Mouse (Mus musculus) liver, embryonic 15.5 days (tissue): ENCODE data around the gene Gm49378. TPM values are rescaled to one million over a fixed set of nuclear protein-coding genes. Genes with fewer than 3 reads are reported as not detected.
A peak's percentile ranks its signal among the peaks of the same experiment; 100 is the strongest.

Experiments used
- ATAC-seq: fragments of 200-750 bp; cut with Nextera tagmentation; 2 replicates; pipeline ENCODE4 v1.8.0; 2017; ENCODE audit warnings: moderate number of reproducible peaks, mild to moderate bottlenecking, moderate library complexity; ENCODE audit not compliant: insufficient read depth
- H3K27ac ChIP-seq: fragments of 300-500 bp; sonication (generic); replicated peaks from 2 replicates; pipeline ENCODE4 v1.5.1; 2015; ENCODE audit warnings: mild to moderate bottlenecking, inconsistent platforms
- H3K27me3 ChIP-seq: fragments of 300-500 bp; sonication (generic); 2 replicates; pipeline ENCODE4 v1.6.1; 2015; ENCODE audit warnings: mild to moderate bottlenecking, inconsistent platforms
- H3K36me3 ChIP-seq: fragments of 300-500 bp; sonication (generic); replicated peaks from 2 replicates; pipeline ENCODE4 v1.6.1; 2015; ENCODE audit warnings: moderate library complexity, mild to moderate bottlenecking, inconsistent platforms
- H3K4me1 ChIP-seq: fragments of 300-500 bp; sonication (generic); replicated peaks from 2 replicates; pipeline ENCODE4 v1.6.1; 2015; ENCODE audit warnings: inconsistent platforms
- H3K4me2 ChIP-seq: fragments of 300-500 bp; sonication (generic); 2 replicates; pipeline ENCODE4 v1.6.1; 2015; ENCODE audit warnings: moderate library complexity, mild to moderate bottlenecking, inconsistent platforms
- H3K4me3 ChIP-seq: fragments of 300-500 bp; sonication (generic); replicated peaks from 2 replicates; pipeline ENCODE4 v1.5.1; 2015; ENCODE audit warnings: mild to moderate bottlenecking, inconsistent platforms
- H3K9ac ChIP-seq: fragments of 300-500 bp; sonication (generic); 2 replicates; pipeline ENCODE4 v1.6.1; 2015; ENCODE audit warnings: moderate library complexity, mild to moderate bottlenecking, inconsistent platforms
- H3K9me3 ChIP-seq: fragments of 300-500 bp; sonication (generic); replicated peaks from 2 replicates; pipeline ENCODE4 v1.6.1; 2016; ENCODE audit warnings: inconsistent platforms
- WGBS: fragments of 180-500 bp; shearing (Covaris S2); methylation state at CpG from one replicate; pipeline ENCODE4 v1.1.7; 2015; ENCODE audit warnings: mixed read lengths; ENCODE audit not compliant: insufficient replicate concordance; 5-methylcytosine and 5-hydroxymethylcytosine counted together
- polyA plus RNA-seq: library from polyadenylated mRNA; unstranded; fragments of >200 nt; fragmentation: Nextera tagmentation; extraction: Ambion mirVana; gene quantifications from 2 replicates; pipeline ENCODE4 v1.2.1, GENCODE M21; 2015

Gm49378 gene
- polyA plus RNA-seq, 1 experiment from 2014 or later = 0.67 TPM

DNA sequence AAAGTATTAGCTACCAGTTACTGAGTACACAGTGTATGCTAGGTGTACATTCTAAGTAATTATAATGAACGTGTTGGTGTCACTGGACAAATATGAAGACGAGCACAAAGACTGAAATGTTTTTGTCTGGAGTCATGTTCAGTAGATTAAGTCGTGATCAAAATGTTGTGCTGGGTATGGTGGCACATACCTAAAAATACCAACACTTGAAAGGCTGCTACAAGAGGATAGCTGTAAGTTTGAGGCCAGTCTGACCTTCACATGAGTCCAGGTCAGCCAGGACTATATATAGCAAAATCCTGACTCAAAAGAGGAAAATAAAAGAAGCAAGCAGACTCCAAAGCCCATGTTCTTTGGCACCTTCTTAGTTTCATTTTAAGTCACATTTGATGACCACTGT lies 19.2 kb upstream of the Gm49378 start:
- H3K9me3 ChIP-seq = no peaks in the 10 kb centered on the region
- H3K36me3 ChIP-seq = peaks cover 24% of the 10 kb centered on the region
- ATAC-seq = no peak
- H3K4me1 ChIP-seq = peaks cover 26% of the 10 kb centered on the region
- no peak overlapping the region for H3K4me2 ChIP-seq
- no peak overlapping the region for H3K9ac ChIP-seq
- no peak overlapping the region for H3K27ac ChIP-seq
- H3K4me3 ChIP-seq = no peak overlapping the region
- WGBS = 80% methylated on average over 3 of the region's 3 CpGs
- no peaks in the 10 kb centered on the region for H3K27me3 ChIP-seq

DNA sequence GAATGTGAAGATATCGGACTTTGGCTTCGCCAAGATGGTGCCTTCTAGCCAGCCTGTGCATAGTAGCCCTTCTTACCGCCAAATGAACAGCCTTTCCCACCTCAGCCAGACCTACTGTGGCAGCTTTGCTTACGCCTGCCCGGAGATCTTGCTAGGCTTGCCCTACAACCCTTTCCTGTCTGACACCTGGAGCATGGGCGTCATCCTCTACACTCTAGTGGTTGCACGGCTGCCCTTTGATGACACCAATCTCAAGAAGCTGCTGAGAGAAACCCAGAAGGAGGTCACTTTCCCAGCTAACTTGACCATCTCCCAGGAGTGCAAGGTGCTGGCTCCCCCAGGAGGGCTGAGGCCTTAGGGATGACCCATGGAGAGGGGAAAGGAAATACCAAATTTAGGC lies 13.8 kb upstream of the Gm49378 start:
- 73% methylated on average over 7 of the region's 7 CpGs for WGBS
- Histone ChIP-seq H3K27me3 (no peaks in the 10 kb centered on the region), H3K9ac (no peak overlapping the region), H3K9me3 (no peaks in the 10 kb centered on the region), H3K36me3 (peaks cover 7% of the 10 kb centered on the region), H3K4me1 (peaks cover 10% of the 10 kb centered on the region; the same call in 1 of the 2 replicates), H3K27ac (no peak overlapping the region), H3K4me2 (no peak overlapping the region), H3K4me3 (no peak overlapping the region)
- no peak for ATAC-seq

- no peak within 1 kb of the TSS for H3K27ac ChIP-seq
- H3K9me3 ChIP-seq = no peaks in the 10 kb centered on the region
- H3K4me1 ChIP-seq = peaks cover 25% of the 10 kb centered on the region
- 67% methylated on average over 2 of the region's 2 CpGs for WGBS
- H3K4me3 ChIP-seq = no peak within 1 kb of the TSS
- ATAC-seq = no peak
- peaks cover 15% of the 10 kb centered on the region for H3K36me3 ChIP-seq
- H3K4me2 ChIP-seq = no peak within 1 kb of the TSS
- no peak within 1 kb of the TSS for H3K9ac ChIP-seq
- H3K27me3 ChIP-seq = no peaks in the 10 kb centered on the region
Measured at GRCm38 (mm10) chr14:55649884-55650283, 12.2 kb upstream of the Gm49378 start, which contains the start of gene Tssk4. Gene Tssk4, plus strand, starts transcription at chr14:55650184.

DNA sequence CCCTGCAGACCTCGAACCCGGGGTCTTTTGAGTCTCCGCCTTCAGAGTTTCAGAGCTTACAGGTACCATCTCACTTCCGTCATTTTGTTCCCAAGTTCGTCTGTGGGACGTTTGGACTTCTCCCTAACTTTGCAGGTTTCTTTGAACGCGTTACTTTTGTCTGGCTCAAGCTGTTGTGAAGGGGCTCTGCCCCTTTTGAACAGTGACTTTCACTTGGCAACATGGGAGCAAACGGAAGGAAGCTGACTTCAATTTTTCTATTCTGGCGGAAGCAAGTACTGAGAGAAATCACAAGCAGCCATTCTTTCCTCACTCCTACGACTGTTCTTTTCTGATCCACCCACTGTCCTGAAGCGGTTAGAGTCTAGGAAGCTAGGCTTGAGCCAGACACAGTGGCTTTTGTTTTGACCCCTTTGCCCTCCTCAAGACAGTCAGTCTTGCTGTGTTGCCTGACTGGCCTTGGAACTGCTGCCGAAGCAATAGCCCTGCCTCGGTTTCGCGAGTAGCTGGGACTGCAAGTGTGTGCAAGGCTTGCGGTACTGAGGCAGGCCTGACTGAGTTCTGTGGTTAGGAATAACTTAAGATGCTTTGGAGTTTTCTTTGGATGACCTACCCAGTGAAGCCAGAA lies 6.7 kb upstream of the Gm49378 start:
- no peaks in the 10 kb centered on the region for H3K9me3 ChIP-seq
- ATAC-seq = no peak
- peak overlapping the region; percentile 90 for H3K4me2 ChIP-seq
- peak overlapping the region; percentile 91 for H3K27ac ChIP-seq
- WGBS = 17% methylated on average over 17 of the region's 17 CpGs
- peaks cover 40% of the 10 kb centered on the region for H3K36me3 ChIP-seq
- H3K27me3 ChIP-seq = no peaks in the 10 kb centered on the region
- H3K4me3 ChIP-seq = peak overlapping the region; percentile 96
- H3K9ac ChIP-seq = peak overlapping the region; percentile 97
- peaks cover 62% of the 10 kb centered on the region for H3K4me1 ChIP-seq

DNA sequence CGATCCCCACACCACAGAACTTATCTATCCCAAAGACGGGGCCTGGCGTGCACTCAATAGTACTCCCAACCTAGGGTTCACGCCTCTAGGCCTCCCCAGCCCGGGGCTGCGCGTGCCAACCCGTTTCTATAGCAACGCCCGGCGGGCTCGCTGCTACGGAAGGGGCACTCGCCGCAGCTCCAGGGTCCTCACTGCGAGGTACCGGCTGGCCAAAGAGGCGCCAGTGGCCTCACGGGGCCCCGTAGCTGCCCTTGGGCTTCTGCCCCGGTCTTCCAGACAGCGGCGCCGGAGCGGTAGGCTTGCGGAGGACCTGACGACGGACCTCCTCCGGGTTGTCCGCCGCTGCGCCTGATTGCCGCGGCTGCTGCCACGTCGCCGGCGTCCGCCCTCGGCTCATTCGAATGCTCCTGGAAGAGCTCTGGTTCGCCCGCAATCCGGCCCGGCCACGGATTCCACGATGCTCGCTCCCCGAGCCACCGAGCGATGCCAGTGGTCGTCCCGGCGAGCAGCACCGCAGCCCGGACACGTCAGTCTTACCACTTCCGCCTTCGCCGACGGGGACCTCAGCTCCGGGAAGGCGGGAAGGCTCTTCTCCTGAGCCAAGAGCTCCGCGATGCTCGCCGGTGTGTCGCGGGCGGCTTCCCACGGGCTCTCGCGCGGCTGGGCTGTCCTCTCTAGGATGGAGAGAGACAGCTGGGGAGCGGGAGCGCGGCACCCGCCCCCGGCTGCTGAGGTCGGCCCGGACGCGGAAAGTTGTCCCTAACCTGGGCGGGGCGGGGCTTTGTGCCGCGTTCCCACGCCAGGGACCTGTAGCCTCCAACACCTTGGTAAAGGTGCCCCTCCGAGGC lies 5.6 kb upstream of the Gm49378 start, which contains the start of gene Tm9sf1:
Gene Tm9sf1 (minus strand): TSS at position 747 of the 848 bp plus-strand sequence.
- Histone ChIP-seq H3K4me2 (peak within 1 kb of the TSS; percentile 90), H3K9me3 (no peaks in the 10 kb centered on the region), H3K27me3 (no peaks in the 10 kb centered on the region), H3K9ac (peak within 1 kb of the TSS; percentile 97), H3K4me3 (peak within 1 kb of the TSS; percentile 96), H3K36me3 (peaks cover 51% of the 10 kb centered on the region), H3K4me1 (peaks cover 62% of the 10 kb centered on the region), H3K27ac (peak within 1 kb of the TSS; percentile 91)
- peak; percentile 89 for ATAC-seq
- under 1% methylated on average over 89 of the region's 89 CpGs for WGBS

- WGBS = 19% methylated on average over 8 of the region's 8 CpGs
- Histone ChIP-seq H3K4me2 (peak overlapping the region; percentile 90), H3K27ac (peak overlapping the region; percentile 91), H3K9ac (peak overlapping the region; percentile 97), H3K27me3 (no peaks in the 10 kb centered on the region), H3K4me3 (peak overlapping the region; percentile 96), H3K9me3 (no peaks in the 10 kb centered on the region), H3K4me1 (peaks cover 62% of the 10 kb centered on the region), H3K36me3 (peaks cover 57% of the 10 kb centered on the region)
- no peak; the same call in 1 of the 2 replicates for ATAC-seq
Measured at GRCm38 (mm10) chr14:55642679-55643059, 5.0 kb upstream of the Gm49378 start.

GRCm38 (mm10) chr14:55641291-55641690 lies 3.6 kb upstream of the Gm49378 start:
- H3K9ac ChIP-seq = no peak overlapping the region
- ATAC-seq = no peak
- WGBS = 84% methylated on average over 13 of the region's 13 CpGs
- H3K4me1 ChIP-seq = peaks cover 54% of the 10 kb centered on the region
- no peaks in the 10 kb centered on the region for H3K27me3 ChIP-seq
- peak overlapping the region; percentile 96; the same call in 1 of the 2 replicates for H3K4me3 ChIP-seq
- peaks cover 62% of the 10 kb centered on the region for H3K36me3 ChIP-seq
- no peak overlapping the region for H3K27ac ChIP-seq
- H3K9me3 ChIP-seq = no peaks in the 10 kb centered on the region
- peak overlapping the region; percentile 90; the same call in 1 of the 2 replicates for H3K4me2 ChIP-seq

- Histone ChIP-seq H3K9me3 (no peaks in the 10 kb centered on the region), H3K36me3 (peaks cover 60% of the 10 kb centered on the region), H3K4me3 (no peak overlapping the region), H3K4me2 (no peak overlapping the region), H3K9ac (no peak overlapping the region), H3K27me3 (no peaks in the 10 kb centered on the region), H3K27ac (no peak overlapping the region), H3K4me1 (peaks cover 55% of the 10 kb centered on the region)
- ATAC-seq = no peak
- WGBS = 90% methylated on average over 14 of the region's 14 CpGs
Measured at GRCm38 (mm10) chr14:55640816-55641215, 3.1 kb upstream of the Gm49378 start.

DNA sequence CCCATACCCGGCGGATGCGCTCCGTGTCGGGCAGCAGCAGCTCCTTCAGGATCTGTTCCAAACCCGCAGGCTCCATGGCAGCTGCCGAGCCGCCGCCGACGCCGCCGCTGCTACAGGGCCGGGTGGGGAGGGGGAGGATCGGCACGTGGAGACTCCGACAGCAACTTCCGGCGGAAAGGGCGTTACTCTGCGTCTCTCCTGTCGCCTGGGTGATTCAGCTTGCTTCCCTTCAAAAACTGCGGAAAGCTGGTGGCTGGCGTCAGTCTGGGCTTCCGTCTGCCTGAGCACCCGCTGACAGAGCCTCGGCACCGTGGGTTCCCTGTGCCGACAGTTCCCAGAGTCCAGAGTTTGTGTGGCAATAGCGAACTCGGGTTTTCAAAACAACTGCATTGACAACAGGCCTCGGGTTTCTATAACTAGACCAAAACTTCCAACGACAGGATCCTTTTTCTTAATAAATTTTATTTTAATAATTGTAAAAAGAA lies 2.1 kb downstream of the Gm49378 start, which contains the start of gene Ipo4:
Gene Ipo4 (minus strand): TSS at position 435 of the 485 bp plus-strand sequence.
- Histone ChIP-seq H3K36me3 (peaks cover 84% of the 10 kb centered on the region), H3K9ac (peak within 1 kb of the TSS; percentile 58), H3K4me2 (peak within 1 kb of the TSS; percentile 97), H3K4me1 (peaks cover 30% of the 10 kb centered on the region), H3K27ac (peak within 1 kb of the TSS; percentile 65), H3K27me3 (no peaks in the 10 kb centered on the region), H3K4me3 (peak within 1 kb of the TSS; percentile 67), H3K9me3 (no peaks in the 10 kb centered on the region)
- peak; percentile 78 for ATAC-seq
- under 1% methylated on average over 33 of the region's 33 CpGs for WGBS

DNA sequence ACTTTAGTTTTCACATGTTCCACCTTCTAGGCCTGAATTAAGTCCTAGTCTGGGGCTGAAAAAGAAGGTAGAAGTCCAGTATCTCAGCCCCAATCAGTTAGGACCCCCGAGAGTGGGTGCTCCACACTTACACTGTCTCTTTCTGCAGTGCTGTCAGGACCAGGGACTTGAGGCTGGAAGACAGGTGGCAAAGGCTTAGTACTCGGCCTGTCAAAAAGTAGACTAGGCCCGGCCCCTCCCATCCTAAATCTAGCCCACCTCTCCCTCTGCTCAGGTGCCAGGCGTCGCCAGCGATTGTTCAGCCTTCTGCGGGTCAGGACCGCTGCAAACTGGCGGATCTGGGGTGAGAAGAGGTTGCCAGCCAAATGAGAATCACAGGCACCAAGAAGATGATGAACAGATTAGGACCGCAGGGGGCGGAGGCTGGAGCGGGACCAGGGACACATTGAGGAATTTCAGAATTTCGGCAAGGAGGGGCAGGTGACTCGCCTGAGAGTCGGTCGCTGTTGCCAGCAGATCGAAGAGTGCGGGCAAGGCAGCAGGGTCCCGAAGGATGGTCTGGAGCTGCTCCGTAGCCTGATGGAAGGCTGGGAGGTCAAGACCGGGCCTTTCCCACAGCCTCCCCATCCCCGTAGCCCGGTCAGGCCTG lies 2.7 kb downstream of the Gm49378 start:
- H3K4me1 ChIP-seq = peaks cover 26% of the 10 kb centered on the region
- 4% methylated on average over 23 of the region's 23 CpGs for WGBS

More for the DNA sequence above, 2.7 kb downstream of the Gm49378 start:
- peak; percentile 38 for ATAC-seq
- Histone ChIP-seq H3K9me3 (no peaks in the 10 kb centered on the region), H3K9ac (peak overlapping the region; percentile 58), H3K4me3 (peak overlapping the region; percentile 67), H3K4me2 (peak overlapping the region; percentile 97), H3K27ac (peak overlapping the region; percentile 65; the same call in 1 of the 2 replicates), H3K27me3 (no peaks in the 10 kb centered on the region), H3K36me3 (peaks cover 84% of the 10 kb centered on the region)
